Mouse (Mus musculus) embryonic stem cell, embryonic (primary cell): ENCODE measurements around the gene Gmds.

ENCODE experiments used
- CTCF ChIA-PET, 4 experiments: fragments of 300-600 bp in 2 of 4; fragments of 350-600 bp in 2 of 4; sonication (Branson Sonifier 250); formaldehyde crosslinking; loops; one replicate each; lab custom pipeline; 2022; ENCODE audit warnings: inconsistent platforms in 2 of 4; lab: Charles Lee
- POLR2A ChIA-PET, 4 experiments: fragments of 300-600 bp in 2 of 4; fragments of 350-600 bp in 2 of 4; sonication (Branson Sonifier 250); formaldehyde crosslinking; loops; one replicate each; lab custom pipeline; 2022; ENCODE audit warnings: antibody characterized with exemption in 4 of 4, inconsistent platforms in 1 of 4; lab: Charles Lee

Gmds gene

DNA sequence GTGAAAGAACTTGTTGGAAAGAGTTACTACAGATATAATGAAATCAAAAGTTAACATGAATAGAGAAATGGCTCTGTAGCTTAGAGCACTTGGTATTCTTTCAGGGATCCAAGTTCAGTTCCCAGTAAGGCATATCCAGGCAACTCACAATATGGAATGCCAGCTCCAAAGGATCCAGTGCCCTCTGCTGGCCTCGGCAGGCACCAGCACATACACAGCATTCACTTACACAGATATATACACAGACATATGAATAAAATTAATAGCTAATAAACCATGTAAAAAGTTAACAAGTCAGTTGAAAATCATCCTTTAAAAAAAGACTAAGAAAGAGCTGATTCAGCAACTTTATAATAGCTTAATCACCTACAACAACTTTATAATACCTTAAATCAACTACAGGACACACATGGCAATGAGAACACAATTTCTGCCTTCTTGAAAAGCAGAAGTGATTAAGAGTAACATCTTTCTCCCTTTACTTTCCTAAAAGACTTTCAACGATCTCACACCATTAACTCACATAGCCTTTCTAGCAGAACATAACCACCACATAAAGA, 65.5 kb downstream of the Gmds start:
- ChIA-PET POLR2A (no interaction called here), CTCF (interaction anchor here (0.6 to 1.5 kb wide), 15 partner anchors 12 to 1556 kb away, joined by 3 to 7 read pairs (median 3); no protein-coding TSS in a partner anchor)

DNA sequence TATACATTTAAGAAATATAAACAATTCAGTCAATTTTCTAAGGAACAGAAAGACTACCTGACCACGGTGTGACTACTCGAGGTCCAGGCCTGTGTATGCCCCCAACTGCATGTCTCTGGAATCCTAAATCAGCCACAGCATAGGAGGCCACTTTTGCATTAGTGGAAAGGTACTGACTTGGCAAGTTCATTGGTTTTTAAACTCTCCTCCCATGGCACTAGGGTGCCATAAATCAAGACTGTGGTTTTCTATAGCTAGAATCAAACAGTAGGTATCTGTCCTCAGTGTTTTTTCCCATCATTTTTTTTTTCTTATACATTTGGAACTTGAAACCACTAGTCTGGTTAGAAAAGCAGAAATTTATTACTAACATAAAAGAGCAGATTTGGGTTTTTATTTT, 68.8 kb downstream of the Gmds start:
- CTCF ChIA-PET: interaction anchor here in 1 of 4 experiments (1.0 kb wide), 1 partner anchor 477 kb away, joined by 3 read pairs; no protein-coding TSS in a partner anchor
- POLR2A ChIA-PET: interaction anchor here in 2 of 4 experiments (0.5 to 1.4 kb wide), 3 partner anchors 19 to 255 kb away, joined by 3 to 4 read pairs (median 3); no protein-coding TSS in a partner anchor

DNA sequence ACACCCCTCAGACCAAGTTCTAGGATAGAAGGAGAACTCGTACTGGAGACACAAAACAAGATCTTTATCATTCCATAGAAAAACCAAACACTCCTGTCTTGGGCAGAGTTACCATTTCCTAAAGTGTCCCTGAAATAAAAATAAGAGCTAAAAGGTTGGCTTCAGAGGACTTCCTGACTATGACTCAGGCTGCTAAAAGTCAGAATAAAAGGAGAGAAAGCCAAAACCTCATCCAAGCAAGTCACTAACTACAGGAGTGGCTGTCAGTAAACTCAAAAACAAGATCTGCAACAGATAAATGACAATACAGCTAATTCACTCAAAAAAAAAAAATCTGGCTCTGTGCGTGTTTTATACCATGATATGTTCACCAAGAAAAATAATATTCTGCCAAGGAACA, 69.3 kb downstream of the Gmds start:
- POLR2A ChIA-PET: interaction anchor here in 1 of 4 experiments (0.9 to 1.4 kb wide), 2 partner anchors 20 to 27 kb away, joined by 3 to 4 read pairs; no protein-coding TSS in a partner anchor
- CTCF ChIA-PET: interaction anchor here in 1 of 4 experiments (1.0 kb wide), 1 partner anchor 477 kb away, joined by 3 read pairs; no protein-coding TSS in a partner anchor

DNA sequence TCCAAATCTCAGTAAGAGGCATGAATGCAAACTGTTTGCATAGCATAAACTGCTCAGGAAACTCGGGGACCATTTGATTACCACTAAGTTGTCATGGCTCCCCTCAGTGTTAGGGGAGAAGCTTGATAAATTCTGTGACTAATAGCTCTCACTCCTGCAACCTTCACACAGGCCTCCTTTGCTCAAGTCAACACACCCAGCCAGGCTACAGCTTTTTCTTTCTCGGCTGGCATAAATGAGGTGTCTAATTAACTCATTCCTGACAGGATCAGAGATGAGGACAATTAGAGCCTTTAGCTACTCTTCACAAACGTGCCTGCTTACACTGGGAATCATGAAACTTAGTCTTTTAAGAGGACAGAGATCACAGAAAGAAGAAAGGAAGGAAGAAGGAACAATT, 70.3 kb downstream of the Gmds start:
- ChIA-PET CTCF (no interaction called here), POLR2A (interaction anchor here in 2 of 4 experiments (0.5 to 0.6 kb wide), 4 partner anchors 13 to 227 kb away, joined by 3 to 4 read pairs (median 3); no protein-coding TSS in a partner anchor)

DNA sequence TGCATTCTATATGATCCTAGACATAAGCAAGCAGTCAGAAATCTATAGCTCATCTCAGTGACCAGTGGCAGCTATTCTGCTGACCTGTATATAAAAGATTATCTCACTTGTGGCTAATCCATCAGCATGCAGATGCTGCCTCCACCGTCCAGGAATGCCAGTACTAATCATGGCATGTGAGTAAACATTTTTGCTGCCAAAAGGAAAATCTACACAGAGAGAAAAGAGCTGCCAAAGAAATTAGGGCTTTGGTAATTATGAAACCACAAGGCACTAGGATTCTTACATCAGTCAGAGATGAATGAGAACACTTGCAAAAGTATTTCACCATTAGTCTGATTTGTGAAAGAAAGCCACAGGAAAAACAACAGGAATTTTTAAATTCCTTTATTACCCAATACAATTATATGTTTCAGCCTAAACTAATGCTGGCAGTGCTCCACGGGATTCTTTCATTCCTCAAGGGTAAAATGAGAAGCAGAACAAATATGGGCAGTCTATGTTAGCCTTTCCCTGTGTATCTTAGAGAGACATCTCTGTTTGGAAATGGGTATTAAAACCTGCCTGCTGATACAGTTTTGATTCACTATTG, 71.3 kb downstream of the Gmds start:
- POLR2A ChIA-PET: interaction anchor here in 1 of 4 experiments (0.9 kb wide), 1 partner anchor 71 kb away, joined by 3 read pairs; the partner anchor contains the start of gene Gmds
- CTCF ChIA-PET: no interaction called here

DNA sequence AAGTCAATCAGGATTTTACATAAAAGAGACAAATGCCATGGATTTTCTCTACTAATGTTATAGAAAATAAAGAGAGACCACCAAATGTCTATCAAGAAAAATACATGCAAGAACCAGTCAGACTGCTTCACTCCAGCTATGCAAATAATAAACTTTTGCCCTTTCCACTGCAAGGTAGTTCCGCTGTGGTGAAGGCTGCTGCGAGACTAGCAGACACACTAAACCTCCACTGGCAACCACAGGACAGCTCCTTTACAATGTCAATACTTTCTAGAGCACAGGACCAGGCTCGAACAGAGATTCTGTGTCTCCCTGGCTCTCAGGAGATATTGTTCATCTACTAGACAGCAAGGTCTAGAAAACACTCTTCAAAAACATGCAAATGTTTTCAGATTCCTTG, 71.8 kb downstream of the Gmds start:
- POLR2A ChIA-PET: interaction anchor here in 1 of 4 experiments (0.9 kb wide), 1 partner anchor 72 kb away, joined by 3 read pairs; the partner anchor contains the start of gene Gmds
- CTCF ChIA-PET: no interaction called here

DNA sequence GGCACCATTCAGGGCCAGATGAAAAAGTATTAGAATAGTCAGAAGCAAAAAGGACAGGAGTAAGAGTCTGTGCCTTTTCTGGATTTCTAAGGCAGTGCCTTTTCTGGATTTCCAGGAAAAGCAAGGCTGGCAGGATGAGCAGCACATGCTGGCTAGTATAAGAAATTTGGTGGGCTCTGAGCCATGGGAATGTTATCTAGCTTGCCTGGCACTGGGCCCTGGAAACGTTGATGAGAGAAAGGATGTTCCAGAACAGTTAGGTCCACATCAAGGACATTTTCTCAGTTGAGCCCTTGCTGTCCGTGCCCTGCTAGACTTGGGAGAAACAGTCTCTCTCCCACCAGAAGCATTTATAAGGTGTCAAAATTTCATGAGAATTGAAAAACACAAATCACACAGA, 82.4 kb downstream of the Gmds start:
- CTCF ChIA-PET: no interaction called here
- POLR2A ChIA-PET: no interaction called here

DNA sequence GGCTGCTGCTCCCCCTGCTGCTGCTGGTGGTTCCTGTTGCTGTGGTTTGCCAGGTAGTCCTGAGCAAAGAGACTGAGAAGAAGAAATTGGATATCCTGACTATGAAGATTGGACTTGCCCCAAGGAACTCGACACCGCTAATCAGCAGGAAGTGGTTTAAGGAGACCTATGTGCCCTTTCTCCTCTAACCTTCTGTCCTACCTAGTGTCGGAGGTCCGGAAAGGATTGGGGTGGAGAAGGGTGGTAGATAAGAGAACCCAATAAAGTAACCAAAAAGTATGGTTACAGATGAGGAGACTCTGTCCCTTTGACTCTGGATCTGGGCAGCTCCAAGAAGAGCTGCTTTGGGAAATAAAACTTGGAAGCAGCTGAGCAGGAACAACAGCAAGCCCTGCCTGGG, 86.3 kb downstream of the Gmds start:
- POLR2A ChIA-PET: no interaction called here
- CTCF ChIA-PET: no interaction called here

DNA sequence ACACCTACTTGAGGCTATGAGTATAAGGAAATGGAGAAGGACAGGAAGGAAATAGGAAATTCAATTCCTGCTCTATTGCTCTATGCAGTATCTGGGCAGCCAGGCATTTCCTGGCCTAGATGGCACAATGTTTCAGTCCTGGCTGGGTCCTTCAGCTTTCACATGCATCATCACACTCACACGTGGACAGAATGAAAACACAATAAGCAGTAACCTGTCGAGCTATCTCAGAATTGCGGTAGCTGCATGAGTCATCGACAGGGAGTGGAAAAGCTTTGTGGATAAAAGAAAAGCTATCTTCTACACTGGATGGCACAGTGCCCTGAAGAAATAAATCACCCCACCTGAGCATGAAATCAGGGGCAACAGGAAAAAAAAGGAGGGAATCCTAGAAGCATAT, 96.3 kb downstream of the Gmds start:
- POLR2A ChIA-PET: interaction anchor here in 1 of 4 experiments (0.7 kb wide), 1 partner anchor 28 kb away, joined by 3 read pairs; no protein-coding TSS in a partner anchor

DNA sequence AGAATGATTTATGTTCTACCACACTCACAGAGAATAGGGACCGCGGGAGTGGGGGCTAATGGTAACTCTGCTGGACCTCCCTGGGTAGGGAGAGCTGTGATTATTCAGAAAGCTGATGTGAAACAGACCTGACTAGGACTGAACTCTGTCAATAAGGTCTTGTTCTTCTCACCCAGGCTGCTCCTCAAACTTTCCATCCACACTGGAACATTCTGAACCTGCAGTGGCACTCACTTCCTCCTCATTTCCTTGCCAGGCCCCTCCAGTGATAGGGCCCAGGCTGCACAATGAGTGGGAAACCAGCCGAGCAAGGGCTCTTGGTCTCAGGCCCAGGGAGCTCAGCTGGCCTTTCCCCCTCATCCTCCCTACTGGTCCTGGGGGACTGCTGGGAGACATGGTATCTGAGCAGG, 102.3 kb downstream of the Gmds start:
- POLR2A ChIA-PET: no interaction called here
- CTCF ChIA-PET: no interaction called here

More for the DNA sequence above, 96.3 kb downstream of the Gmds start:
- CTCF ChIA-PET: no interaction called here

DNA sequence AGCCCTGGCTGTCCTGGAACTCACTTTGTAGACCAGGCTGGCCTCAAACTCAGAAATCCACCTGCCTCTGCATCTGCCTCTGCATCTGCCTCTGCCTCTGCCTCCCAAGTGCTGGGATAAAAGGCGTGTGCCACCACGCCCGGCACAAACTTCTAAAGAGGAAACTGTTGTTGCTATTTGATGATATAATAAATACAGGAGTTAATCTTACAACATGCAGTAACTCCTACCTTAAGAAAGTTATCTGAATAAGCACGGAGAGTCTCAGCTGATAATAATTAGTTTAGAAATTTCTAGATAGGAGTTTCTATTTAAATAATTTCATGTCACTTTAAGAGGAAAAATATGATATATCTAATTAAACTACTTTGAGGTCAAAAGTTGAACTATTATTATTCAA, 103.5 kb downstream of the Gmds start:
- ChIA-PET POLR2A (no interaction called here), CTCF (interaction anchor here in 1 of 4 experiments (0.6 kb wide), 1 partner anchor 401 kb away, joined by 4 read pairs; no protein-coding TSS in a partner anchor)

DNA sequence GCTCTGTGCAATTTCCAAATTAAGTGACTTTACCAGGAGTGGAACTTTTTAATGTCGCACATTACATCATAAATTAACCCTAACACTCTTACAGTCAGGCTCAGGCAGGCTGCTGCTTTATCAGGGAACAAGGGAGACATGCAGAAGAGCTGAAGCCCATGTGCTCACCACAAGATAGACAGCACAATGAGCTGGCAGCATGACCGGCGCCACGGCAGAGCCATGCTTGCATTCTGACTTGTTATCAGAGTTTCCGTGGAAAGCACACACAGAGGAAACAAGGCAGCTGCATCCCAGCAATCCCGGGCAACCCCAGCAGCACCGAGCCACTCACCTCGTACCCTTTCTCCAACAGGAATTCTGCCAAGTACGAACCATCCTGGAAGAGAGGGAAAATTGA, 104.5 kb downstream of the Gmds start:
- ChIA-PET CTCF (no interaction called here), POLR2A (no interaction called here)

DNA sequence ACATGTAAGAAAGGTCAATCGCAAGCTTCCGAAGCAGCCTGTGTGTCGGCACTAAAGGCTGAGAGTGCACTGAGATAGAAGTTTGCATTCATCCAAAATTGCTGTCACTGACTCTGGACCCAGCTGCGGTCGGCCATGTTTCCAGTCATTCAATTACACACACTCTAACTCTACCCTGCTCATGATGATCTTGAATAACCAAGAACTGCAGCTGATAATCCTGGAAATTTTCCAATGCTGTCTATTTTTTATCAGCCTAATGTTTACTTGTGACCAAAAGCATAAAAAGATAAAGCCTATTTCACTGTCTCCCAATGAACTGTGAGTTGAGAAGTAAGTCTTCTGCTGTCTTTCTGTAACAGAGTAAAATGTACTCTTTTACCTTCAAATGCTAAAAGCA, 106.1 kb downstream of the Gmds start:
- ChIA-PET POLR2A (no interaction called here), CTCF (no interaction called here)

DNA sequence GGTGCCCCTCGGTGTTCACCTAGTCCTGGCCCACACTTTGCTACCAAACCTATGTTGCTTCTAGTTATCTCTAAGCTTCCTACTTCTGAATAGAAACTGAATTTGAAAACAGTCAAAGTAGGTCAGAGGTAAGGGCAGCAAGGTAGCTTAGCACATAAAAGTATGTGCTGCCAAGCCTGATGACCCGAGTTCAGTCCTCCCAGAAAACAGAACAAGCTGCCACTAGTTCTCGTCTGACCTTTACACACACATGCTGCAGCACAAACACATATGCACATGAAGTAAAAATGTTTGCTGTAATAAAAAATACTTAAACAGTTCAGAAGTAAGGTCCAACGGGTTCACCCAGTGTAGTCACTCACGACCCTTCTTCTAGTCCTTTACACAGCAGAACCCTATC, 106.6 kb downstream of the Gmds start:
- ChIA-PET CTCF (no interaction called here), POLR2A (no interaction called here)

DNA sequence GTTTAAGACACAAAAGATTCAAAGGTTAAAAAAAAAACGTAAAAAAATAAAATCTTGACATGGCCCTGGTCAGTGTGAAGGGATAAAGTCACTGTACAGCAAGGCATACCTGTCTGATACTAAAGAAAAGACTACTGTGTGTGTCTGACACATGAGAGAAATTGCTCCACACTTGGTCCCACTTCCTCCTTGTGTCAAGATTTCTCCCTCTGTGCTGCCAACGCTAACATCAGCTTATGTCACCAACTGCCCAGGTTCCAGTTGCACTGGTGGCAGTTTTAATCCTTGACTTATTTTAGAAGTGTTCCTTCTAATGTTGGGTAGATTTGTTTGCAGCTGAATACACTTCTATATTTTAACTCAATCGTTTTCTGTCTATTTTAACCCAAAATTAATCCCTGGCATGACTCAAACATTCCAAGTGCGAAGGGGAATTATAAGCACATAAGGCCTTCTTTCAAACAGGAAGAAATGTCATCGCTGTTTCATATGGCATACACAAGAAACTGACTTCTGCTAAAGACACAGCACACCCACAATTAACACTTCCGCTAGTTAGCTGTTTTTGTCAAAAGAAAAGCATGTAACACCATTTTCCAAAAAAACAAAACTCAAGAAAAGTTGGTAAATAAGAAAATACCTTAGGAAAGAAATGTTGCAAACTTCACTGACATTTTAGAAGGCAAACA, 110.5 kb downstream of the Gmds start:
- POLR2A ChIA-PET: no interaction called here
- CTCF ChIA-PET: no interaction called here

DNA sequence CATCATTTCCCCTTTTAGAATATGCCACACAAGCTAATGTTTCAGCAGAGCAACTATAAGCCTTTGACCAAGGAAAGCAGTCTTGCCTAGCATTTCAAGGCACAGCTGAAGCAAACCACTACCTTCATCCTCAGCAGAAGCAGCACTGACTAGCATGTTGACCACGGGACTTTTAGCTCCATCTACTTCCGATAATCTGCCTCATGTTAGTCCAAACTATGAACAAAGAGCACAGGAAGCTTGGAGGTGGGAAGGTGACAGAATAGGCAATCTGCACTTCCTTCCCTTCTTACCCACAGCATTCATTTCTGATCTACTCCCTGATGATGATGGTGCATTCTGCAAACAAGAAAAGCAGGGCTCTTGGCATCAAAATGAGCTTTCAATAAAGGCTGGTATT, 120.9 kb downstream of the Gmds start:
- ChIA-PET POLR2A (no interaction called here), CTCF (no interaction called here)

DNA sequence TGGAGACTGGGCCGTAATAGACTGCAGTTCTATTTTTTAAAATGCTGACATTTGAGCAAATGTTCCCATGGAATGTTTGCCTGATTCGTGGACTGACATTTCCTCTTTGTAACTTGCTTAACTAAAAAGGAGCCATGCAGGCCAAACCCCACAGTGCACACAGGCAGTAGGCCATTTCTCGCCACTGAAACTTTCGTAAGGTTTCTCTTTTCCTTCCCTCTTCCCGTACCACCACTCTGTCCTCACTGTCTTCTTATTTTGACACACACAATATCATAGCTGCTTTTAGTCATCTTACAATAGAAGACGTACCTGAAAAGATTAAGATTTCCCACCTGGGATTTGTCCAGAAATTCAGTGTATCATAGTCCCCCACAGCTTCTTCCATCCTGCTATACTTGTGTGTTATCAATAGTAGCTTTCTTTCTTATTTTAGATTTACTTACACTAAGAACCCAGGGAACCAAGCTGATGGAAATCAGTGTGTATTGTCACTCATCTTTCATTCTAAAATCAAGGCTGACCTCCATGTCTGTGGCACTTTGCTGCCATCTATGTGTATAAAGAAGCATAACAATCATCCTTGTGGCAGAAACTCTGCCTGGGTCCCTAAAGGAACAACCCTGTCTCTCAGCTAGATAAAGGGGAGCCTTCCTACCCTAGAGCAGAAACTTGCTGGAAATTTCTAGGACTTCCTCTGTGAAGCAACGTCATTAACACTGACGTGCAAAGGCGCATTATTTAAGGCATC, 124.7 kb downstream of the Gmds start:
- ChIA-PET POLR2A (interaction anchor here in 1 of 4 experiments (0.6 kb wide), 1 partner anchor 326 kb away, joined by 5 read pairs; no protein-coding TSS in a partner anchor), CTCF (interaction anchor here (0.5 to 2.2 kb wide), 5 partner anchors 279 to 487 kb away, joined by 3 to 5 read pairs (median 4); no protein-coding TSS in a partner anchor)

DNA sequence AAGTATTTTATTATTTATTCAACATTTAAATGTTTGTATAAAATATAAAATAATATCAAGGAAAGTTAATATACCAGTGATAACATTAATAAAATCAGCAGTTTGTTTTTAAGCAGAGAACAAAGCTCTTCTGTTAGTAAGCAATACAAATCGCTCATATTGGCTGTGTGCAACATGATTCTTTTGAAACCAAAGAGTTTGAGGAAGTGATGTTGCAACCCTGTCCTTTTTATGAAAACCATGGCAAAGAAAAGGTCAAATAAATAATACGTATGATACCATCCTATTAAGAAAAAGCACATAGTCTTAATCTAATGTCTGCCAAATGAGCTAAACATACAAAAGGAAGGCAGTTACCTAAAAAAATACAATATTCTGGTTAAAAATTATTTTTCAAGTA, 126.4 kb downstream of the Gmds start:
- ChIA-PET POLR2A (no interaction called here), CTCF (interaction anchor here in 1 of 4 experiments (2.2 kb wide), 1 partner anchor 420 kb away, joined by 5 read pairs; no protein-coding TSS in a partner anchor)
